Mouse (Mus musculus) kidney, adult 2 months (tissue): ENCODE measurements at regions not wholly inside any gene's neighbourhood (a gene's known extent, or its start where the extent isn't known, plus 50 kb on each side); places are given as distances from the start of the nearest gene placed in this dataset.

Experiments used
- CTCF ChIP-seq: fragments of 200-500 bp; conservative IDR thresholded peaks from 2 replicates; pipeline ENCODE4 v1.5.1; 2011; ENCODE audit warnings: low read depth, mild to moderate bottlenecking, control low read depth, low read length, moderate library complexity, mixed read lengths; ENCODE audit not compliant: insufficient read depth, insufficient read length
- POLR2A ChIP-seq: fragments of 200-500 bp; IDR thresholded peaks from one replicate; pipeline ENCODE4 v1.6.1; 2011; ENCODE audit warnings: low read depth, low read length, control low read depth

DNA sequence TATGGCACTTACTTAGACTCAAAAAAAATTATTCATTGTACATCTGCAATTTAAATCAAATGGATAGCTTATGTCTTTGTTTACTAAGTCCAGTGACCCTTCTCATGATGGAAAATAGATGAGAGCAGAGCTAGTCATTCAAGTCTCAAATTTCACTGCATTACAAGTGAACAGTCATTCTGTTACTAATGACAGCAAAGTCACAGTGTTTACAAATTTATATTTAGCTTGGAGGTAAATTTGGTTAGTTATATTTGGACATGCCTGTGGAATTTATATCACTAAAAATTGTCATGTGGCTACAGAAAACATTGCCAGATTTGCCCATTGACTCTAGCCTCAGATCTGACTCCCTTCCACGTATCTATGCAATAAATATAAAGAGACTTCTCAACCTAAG is 515.7 kb downstream of the Nebl start:
- TF ChIP-seq CTCF = no peak
- no peak for TF ChIP-seq POLR2A
